Mouse (Mus musculus): ENCODE results near the gene Arf1. TPM values are rescaled to one million over a fixed set of nuclear protein-coding genes. Genes with fewer than 3 reads are reported as not detected.
"Not testable (repeated sequence)": the region's sequence is repeated elsewhere in the genome, so short reads cannot be mapped to it uniquely, and the experiment has no call there.

Gene Arf1
- polyA plus RNA-seq, 1 experiment = 414 TPM

GRCm38 (mm10) chr11:59212892-59213494 is 15.1 kb downstream of the Arf1 start:
- H3K4me1 ChIP-seq (ENCODE audit: control insufficient read depth, insufficient read depth, low read length) = peaks cover 3% of the 10 kb centered on the region; the same call in 1 of the 2 replicates

DNA sequence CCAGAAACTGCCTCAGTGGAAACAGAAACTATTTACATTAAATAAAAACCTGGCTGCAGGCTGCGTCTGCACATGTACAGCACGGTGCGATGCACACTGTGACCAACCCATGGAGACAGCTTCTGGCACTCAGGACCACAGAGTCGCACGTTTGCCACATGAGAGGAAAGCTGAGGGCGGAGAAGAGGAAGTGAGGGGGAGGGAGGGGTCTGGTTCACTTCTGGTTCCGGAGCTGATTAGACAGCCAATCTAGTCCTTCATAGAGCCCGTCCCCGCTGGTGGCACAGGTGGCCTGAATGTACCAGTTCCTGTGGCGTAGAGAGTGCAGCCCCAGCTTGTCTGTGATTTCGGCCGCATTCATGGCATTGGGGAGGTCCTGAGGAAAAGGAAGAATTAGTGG is 15.8 kb downstream of the Arf1 start:
- not testable (repeated sequence) for H3K4me3 ChIP-seq (ENCODE audit: insufficient read depth, low read length); H3K4me1 ChIP-seq (ENCODE audit: control insufficient read depth, insufficient read depth, low read length); H3K27ac ChIP-seq (ENCODE audit: insufficient read depth, low read length)

More at GRCm38 (mm10) chr11:59212892-59213494, 15.1 kb downstream of the Arf1 start:
- H3K4me3 ChIP-seq (ENCODE audit: insufficient read depth, low read length) = no peak overlapping the region
- no peak overlapping the region for H3K27ac ChIP-seq (ENCODE audit: insufficient read depth, low read length)
- TF ChIP-seq POLR2A (IDR thresholded peaks at IDR 0.05; ENCODE audit: low read depth, low read length) (no peak), CTCF (IDR thresholded peaks at IDR 0.05; ENCODE audit: borderline replicate concordance, insufficient read depth, low read length) (no peak)

- H3K27ac ChIP-seq (ENCODE audit: insufficient read depth, low read length); H3K4me3 ChIP-seq (ENCODE audit: insufficient read depth, low read length); H3K4me1 ChIP-seq (ENCODE audit: control insufficient read depth, insufficient read depth, low read length): not testable (repeated sequence)
These were observed 16.5 kb downstream of the Arf1 start for GRCm38 (mm10) chr11:59211561-59211960.

DNA sequence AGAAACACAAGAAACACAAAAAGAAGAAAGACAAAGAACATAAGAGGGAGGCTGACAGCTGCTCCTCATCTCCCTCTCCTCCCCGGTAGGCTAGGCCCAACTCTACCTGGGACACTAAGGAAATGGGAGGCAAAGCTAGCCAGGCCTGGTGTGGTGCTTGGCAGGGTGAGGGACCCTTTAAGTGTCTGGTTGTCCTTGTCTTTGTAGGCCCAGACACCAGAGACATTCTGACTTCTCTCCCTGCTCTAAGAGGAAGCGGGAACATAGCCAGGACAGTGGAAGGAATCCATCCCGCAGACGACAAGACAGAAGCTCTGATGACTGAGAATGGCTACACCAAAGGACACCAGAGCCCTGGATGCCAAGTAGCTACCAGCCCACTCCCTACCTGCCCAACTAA is 18.1 kb downstream of the Arf1 start:
- Histone ChIP-seq H3K4me1 (ENCODE audit: control insufficient read depth, insufficient read depth, low read length) (no peaks in the 10 kb centered on the region), H3K27ac (ENCODE audit: insufficient read depth, low read length) (no peak overlapping the region), H3K4me3 (ENCODE audit: insufficient read depth, low read length) (no peak overlapping the region)
- TF ChIP-seq CTCF (IDR thresholded peaks at IDR 0.05; ENCODE audit: borderline replicate concordance, insufficient read depth, low read length) = no peak
- no peak for TF ChIP-seq POLR2A (IDR thresholded peaks at IDR 0.05; ENCODE audit: low read depth, low read length)

GRCm38 (mm10) chr11:59209580-59209979 is 18.5 kb downstream of the Arf1 start:
- Histone ChIP-seq H3K27ac (ENCODE audit: insufficient read depth, low read length) (no peak overlapping the region), H3K4me1 (ENCODE audit: control insufficient read depth, insufficient read depth, low read length) (no peaks in the 10 kb centered on the region), H3K4me3 (ENCODE audit: insufficient read depth, low read length) (no peak overlapping the region)
- TF ChIP-seq CTCF (IDR thresholded peaks at IDR 0.05; ENCODE audit: borderline replicate concordance, insufficient read depth, low read length) = no peak
- TF ChIP-seq POLR2A (IDR thresholded peaks at IDR 0.05; ENCODE audit: low read depth, low read length) = no peak

DNA sequence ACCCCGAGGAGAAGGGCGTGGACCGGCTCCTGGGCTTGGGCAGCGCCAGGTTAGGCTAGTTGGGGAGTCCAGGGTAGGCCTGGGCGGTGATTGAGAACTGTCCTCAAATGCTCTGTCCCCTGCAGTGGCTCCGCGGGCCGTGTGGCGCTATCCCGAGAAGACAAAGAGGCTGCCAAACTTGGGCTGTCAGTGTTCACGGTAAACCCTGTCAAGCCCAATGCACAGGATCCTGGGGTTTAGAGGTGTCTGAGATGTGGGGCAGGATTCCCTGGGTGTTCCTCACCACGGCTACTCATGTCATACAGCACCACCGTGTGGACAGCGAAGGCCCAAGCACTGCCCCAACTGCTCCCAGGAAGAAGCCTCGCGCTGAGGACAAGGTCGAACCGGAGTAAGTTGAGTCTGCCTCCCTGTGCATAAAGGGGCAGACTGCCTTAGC is 19.0 kb downstream of the Arf1 start:
- Histone ChIP-seq H3K4me3 (ENCODE audit: insufficient read depth, low read length) (peak overlapping the region; percentile 15), H3K4me1 (ENCODE audit: control insufficient read depth, insufficient read depth, low read length) (no peaks in the 10 kb centered on the region), H3K27ac (ENCODE audit: insufficient read depth, low read length) (no peak overlapping the region)
- TF ChIP-seq CTCF (IDR thresholded peaks at IDR 0.05; ENCODE audit: borderline replicate concordance, insufficient read depth, low read length) (peak; percentile 77), POLR2A (IDR thresholded peaks at IDR 0.05; ENCODE audit: low read depth, low read length) (no peak)

DNA sequence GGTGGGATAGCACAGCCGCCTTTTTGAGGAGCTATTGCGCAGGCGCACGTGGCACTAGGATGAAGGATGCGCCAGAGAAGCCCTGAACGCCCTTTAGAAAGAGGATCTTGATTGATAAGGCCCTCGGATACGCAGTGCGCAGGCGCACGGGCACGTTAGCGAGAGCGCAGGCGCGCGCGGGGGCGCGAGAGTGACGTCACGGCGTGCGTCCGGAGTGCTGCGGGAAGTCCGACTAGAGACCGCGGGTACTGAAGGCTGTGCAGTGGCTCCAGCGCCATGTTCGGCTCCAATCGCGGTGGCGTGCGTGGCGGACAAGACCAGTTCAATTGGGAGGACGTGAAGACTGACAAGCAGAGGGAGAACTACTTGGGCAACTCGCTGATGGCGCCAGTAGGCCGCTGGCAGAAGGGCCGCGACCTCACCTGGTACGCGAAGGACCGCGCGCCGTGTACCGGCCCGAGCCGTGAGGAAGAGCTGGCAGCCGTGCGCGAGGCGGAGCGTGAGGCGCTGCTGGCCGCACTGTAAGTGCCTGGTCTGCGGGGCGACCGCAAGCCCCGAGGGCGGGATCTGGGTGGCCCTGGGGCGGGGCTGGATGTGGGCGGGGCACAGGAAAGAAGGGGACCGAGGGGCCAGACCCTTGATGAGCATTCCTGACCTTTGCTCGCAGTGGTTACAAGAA is 19.8 kb downstream of the Arf1 start, which contains the start of gene 2310033P09Rik:
TSS of gene 2310033P09Rik (plus strand) at position 169 of the 679 bp plus-strand sequence.
- TF ChIP-seq POLR2A (IDR thresholded peaks at IDR 0.05; ENCODE audit: low read depth, low read length) (peak; percentile 88), CTCF (IDR thresholded peaks at IDR 0.05; ENCODE audit: borderline replicate concordance, insufficient read depth, low read length) (no peak)
- peak within 1 kb of the TSS; percentile 72 for H3K27ac ChIP-seq (ENCODE audit: insufficient read depth, low read length)
- no peaks in the 10 kb centered on the region for H3K4me1 ChIP-seq (ENCODE audit: control insufficient read depth, insufficient read depth, low read length)
- peak within 1 kb of the TSS; percentile 56 for H3K4me3 ChIP-seq (ENCODE audit: insufficient read depth, low read length)

- H3K27ac ChIP-seq (ENCODE audit: insufficient read depth, low read length) = peak within 1 kb of the TSS; percentile 27; the same call in 1 of the 2 replicates
- H3K4me1 ChIP-seq (ENCODE audit: control insufficient read depth, insufficient read depth, low read length) = no peaks in the 10 kb centered on the region
- TF ChIP-seq POLR2A (IDR thresholded peaks at IDR 0.05; ENCODE audit: low read depth, low read length) = peak; percentile 71
- TF ChIP-seq CTCF (IDR thresholded peaks at IDR 0.05; ENCODE audit: borderline replicate concordance, insufficient read depth, low read length) = no peak
- H3K4me3 ChIP-seq (ENCODE audit: insufficient read depth, low read length) = peak within 1 kb of the TSS; percentile 91
These were observed 25.7 kb downstream of the Arf1 start, which contains the start of gene Mrpl55 for GRCm38 (mm10) chr11:59202081-59202995. TSS of gene Mrpl55 (plus strand) at chr11:59202486.

GRCm38 (mm10) chr11:59201216-59202002 is 26.7 kb downstream of the Arf1 start:
- H3K27ac ChIP-seq (ENCODE audit: insufficient read depth, low read length) = 0 out of 2 replicates have a peak overlapping the region, but pooled peaks have one; percentile 27
- peak overlapping the region; percentile 91 for H3K4me3 ChIP-seq (ENCODE audit: insufficient read depth, low read length)
- no peaks in the 10 kb centered on the region for H3K4me1 ChIP-seq (ENCODE audit: control insufficient read depth, insufficient read depth, low read length)
- TF ChIP-seq POLR2A (IDR thresholded peaks at IDR 0.05; ENCODE audit: low read depth, low read length) (no peak), CTCF (IDR thresholded peaks at IDR 0.05; ENCODE audit: borderline replicate concordance, insufficient read depth, low read length) (no peak)
